Mouse (Mus musculus) liver, postnatal 0 days (tissue): Measurements from ENCODE around the gene Olfr981.

Experiments used
- CTCF ChIP-seq: sonication (generic); IDR thresholded peaks from 2 replicates; pipeline ENCODE4 v1.5.1; 2016; ENCODE audit warnings: antibody characterized with exemption, low read depth
- EP300 ChIP-seq: IDR thresholded peaks from 2 replicates; pipeline ENCODE4 v1.6.1; 2016; ENCODE audit warnings: antibody characterized with exemption, low read depth, mild to moderate bottlenecking

- TF ChIP-seq EP300 (no peak), CTCF (no peak)
Observed at GRCm38 (mm10) chr9:39991813-39992212, 29.5 kb upstream of the Olfr981 start, which contains the start of gene Olfr978.
